Mouse (Mus musculus) kidney, adult 11 months (tissue): ENCODE data around the gene Slc35f1.
"Not testable (repeated sequence)": the region's sequence is repeated elsewhere in the genome, so short reads cannot be mapped to it uniquely, and the experiment has no call there.

Source experiments
- DNase-seq: peaks from one replicate; pipeline ENCODE4 v3.0.0; 2022

The Slc35f1 gene

DNA sequence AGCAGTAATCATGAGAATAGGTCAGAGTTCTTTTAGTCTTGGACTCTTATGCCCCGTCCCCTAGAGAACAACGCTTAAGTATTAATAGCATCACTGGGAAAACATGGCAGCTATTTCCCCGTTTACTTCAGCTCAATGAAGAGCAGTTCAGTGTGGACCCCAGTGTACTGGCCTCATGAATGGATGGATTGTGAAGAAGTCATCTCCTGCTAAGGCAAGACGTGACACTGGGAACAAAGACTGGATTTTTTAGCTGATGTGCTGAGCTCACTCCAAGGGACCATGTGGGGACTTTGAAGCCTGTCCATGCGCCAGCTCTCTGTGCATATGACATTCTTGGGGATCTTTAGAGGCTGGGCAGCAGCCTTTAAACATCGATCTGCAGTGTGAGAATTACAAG is 101.2 kb downstream of the Slc35f1 start:
- DNase-seq, result no peak

DNA sequence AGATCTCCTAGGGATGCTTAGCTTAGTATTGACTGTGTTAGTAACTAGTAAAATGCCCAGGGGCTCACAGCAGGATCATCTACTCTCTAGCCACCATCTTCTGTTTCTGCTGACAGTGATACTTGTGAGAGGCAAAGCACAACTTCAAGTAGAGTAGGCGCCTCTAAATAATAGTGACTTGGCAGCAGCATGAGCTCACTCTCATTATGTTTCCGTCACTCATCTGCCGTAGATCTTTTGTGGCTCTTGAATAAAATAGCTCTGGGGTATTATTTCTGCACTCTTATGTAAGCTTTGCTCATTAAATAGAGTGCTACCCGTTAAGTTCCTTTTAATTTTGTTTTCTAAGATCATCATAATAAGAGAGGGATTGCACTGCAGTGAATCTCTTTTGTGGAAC is 107.1 kb downstream of the Slc35f1 start:
- no peak for DNase-seq

DNA sequence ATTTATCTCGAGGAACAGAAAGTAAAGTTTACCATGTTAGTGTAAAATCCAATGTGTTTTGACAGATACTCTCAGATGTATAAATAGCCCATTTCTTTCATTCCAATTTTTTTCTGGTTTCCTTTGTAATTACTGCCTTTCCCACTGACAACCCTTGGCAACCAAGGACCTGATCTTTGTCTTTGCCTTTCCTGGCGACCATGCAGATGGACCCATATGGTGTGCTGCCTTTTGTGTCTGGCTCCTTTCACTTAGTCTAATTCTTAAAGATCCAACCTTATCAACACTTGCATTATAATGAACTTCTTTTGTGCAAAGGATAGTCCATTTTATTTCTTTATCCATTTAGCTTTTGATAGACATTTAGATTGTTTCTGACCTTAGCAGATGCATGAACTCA is 117.5 kb downstream of the Slc35f1 start:
- DNase-seq, result no peak

DNA sequence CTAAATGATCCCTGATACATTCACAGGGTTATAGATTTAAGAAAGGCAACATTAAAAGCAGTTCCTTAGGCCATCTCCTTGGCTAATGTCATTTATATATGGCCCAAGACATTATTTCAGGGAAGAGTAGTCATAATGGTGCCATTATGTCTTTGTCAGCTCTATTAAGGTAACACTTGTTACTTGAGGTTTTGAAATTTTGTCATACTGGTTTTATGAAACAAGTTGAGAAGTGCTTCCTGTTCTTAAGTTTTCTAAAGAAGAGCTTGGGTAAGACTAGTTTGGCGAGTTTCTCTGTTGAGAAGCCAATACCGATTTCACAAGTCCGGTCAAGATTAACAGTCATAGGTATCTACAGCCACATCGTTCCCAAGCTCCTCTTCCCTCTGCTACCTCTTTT is 122.5 kb downstream of the Slc35f1 start:
- no peak for DNase-seq

DNA sequence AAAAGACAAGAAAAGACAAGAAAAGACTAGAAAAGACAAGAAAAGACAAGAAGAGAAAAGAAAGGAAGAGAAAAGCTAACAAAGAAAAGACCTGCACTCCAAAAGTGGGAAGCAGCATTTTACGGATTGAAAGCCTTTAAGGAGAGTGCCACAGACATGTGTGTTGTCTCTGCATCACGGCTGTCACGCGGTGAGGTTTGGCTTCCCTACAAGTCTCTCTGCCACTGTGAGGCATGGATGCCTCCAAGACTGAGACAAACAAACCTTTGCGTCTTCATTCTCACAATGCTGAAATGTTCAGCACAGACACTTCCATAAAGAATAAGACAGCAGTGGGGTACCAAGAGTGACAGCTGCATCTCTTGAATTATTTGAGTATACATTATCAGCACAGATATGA is 124.0 kb downstream of the Slc35f1 start:
- no peak for DNase-seq

DNA sequence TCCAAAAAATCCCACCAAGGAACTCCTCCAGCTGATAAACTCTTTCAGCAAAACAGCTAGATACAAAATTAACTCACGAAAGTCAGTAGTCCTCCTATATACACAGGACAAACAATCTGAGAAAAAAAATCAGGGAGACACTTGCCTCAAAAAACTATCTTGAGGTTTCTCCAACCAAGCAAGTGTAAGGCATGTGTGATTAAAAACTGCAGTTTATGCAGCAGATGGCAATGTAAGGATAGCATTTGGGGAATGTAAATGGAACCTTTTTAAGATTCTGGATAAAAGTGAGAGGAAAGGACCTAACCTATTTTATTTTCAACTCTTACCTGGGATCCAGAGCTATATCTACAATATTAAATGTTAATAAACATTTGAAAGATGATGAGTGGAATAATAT is 129.3 kb downstream of the Slc35f1 start:
- DNase-seq, result no peak

DNA sequence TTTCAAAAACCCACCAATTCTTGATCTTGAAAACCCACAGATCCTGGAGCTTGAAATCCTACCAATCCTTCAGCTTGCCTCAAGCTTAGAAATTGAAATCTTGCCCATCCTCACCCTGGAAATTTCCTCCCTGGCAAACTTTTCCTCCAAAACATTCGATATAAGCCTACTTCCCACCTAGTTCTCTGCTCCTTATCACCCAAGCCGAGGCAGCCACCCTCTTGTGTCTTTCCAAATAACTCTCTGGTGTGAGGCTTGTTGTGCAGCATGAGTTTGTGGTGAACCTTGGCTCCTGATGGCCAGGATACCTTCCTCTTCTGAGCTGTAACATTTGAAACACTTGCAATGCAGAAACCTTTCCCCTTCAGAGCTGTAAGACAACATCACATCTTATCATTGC is 132.6 kb downstream of the Slc35f1 start:
- DNase-seq, result no peak

DNA sequence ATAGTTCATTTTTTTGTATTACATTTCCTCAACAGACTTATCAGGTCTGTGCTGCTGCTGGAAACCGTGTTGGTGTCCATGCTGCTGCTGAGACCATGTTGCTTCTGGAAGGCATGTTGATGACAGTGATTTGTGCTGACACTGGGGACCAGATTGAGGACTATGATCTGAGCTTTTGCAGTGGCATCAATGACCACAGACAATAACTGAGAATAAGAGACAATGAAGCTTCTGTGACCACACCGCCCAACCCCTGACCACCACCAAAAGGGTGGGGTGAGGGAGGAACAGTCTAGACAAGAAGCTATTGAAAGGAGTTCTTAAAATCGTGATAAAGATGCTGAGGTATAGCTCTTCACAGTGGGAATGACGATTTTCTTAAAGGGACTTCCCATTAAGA is 135.4 kb downstream of the Slc35f1 start:
- no peak for DNase-seq

DNA sequence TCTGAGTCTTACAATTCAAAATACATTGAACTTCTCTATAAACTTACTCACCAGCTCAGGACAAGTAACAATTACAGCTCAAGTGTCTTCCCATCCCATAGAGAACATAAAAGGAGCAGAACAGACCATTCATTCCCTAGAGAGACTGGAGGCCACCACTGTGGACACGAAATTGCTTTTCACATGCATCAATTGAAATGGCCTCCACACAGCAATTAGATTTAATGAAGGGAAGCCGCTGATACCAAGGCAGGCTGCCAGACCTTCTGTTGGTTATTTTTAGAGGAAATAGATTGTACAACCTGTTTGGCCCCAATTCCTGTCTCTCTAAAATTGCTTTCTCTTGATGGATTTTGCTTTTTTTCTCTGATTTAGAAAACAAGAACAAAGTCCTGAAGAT is 150.5 kb downstream of the Slc35f1 start:
- no peak for DNase-seq

DNA sequence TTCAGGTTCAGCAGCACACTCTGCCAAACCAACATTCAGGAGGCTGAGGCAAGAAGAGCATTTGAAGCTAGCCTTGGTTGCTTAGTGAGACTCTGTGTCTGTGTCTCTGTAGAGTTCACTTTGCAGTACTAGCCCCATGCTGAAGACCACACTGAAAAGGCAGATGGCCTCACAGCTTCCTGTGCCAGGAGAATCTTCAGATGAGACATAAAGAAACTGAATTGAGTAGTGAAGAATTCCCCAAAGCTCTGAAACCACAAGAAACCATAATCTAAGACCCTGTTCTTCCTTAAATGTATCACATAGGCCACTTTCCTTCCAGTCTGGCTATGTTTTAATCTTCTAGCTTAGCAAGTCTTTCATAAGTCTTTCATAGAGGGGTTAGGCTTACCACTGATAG is 161.7 kb downstream of the Slc35f1 start:
- no peak for DNase-seq

DNA sequence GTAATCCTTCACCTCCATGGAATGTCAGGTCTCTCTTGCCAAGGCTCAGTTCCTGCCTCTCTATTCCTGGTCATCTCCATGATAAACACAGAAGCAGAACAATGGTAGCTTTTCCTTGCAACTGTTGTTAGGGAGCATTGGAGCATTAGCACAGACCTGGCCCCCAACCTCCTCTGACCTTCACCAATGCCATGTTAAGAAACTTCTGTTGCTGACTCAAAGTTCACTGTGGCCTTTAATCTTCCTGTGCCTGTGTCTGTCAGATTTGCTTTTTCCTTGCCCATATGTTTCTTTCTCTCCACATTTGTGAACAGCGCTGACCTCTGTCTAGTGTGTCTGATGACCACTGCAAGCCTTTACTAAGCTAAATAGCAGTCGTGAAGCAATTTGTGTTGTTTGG is 170.5 kb downstream of the Slc35f1 start:
- no peak for DNase-seq

DNA sequence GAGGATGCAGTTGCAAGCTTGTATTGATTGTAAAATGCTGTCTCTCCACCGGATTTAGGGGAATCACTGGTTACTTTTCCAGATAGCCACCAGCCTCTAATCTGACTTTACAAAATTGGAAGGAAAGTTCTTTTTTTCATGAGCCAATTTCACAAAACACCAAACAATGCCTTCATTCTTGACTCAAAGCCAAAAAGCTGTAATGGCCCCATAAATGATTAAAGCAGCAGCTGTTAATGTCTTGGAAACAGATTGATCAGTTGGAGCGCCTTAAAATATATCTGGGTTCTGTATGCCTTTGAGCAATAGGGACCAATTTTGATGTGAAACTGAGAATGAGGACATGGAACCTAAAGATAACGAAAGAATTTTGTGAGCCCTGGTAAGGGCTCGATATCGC is 174.6 kb downstream of the Slc35f1 start:
- no peak for DNase-seq

DNA sequence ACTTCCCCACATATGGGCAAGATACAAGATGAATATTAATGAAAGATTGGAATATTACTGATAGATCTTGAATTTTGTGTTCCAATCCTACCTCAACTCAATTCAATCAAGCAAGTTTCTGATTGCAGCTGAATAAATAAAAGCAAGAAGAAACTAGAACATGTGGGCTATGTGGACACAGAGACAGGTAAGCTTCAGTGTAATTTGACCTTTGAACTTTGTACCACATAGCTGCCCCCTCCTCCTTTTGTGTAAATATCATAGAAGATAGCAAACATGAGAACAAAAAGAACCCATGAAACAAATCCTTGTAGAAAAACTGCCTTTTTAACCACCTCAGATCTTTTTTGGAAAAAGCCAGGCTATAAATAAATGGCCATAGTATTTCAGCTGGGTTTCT is 180.8 kb downstream of the Slc35f1 start:
- no peak for DNase-seq

DNA sequence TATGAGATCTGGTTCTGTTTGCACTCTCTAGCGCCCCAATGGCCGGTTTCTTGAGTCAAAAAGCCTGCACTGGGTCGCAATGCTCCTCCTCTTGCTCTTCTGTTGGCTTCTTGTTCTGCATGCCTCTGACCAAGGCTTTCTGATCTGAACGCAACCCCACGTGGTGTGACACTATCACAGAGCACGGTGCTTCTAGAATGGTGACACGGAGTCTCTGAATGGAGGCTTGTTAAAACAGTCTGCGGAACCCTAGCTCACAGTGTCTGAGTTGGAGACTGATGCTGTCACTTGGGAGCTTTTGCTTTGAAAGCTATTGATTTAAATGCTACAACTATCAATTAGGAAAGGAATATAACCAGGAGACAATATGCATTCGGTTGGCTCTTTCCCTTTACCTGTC is 183.8 kb downstream of the Slc35f1 start:
- no peak for DNase-seq

DNA sequence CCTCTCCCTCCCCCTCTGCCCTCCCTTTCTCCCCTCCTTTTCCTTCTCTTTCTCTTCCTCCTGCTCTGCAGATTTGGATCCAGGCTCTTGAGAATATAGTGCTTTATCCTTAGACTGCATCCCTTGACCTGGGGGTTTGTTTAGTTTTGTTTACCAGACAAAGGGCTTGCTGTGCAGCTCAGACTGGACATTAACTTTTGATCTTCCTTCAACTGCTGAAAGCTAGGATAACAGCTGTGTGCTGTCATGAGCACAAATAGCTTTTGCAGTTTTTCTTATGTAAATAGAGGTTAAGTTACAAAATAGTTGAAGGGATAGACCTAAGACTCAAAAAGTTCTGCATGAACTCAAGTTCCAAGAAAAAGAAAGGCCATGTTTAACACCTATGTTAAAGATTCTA is 184.4 kb downstream of the Slc35f1 start:
- no peak for DNase-seq

DNA sequence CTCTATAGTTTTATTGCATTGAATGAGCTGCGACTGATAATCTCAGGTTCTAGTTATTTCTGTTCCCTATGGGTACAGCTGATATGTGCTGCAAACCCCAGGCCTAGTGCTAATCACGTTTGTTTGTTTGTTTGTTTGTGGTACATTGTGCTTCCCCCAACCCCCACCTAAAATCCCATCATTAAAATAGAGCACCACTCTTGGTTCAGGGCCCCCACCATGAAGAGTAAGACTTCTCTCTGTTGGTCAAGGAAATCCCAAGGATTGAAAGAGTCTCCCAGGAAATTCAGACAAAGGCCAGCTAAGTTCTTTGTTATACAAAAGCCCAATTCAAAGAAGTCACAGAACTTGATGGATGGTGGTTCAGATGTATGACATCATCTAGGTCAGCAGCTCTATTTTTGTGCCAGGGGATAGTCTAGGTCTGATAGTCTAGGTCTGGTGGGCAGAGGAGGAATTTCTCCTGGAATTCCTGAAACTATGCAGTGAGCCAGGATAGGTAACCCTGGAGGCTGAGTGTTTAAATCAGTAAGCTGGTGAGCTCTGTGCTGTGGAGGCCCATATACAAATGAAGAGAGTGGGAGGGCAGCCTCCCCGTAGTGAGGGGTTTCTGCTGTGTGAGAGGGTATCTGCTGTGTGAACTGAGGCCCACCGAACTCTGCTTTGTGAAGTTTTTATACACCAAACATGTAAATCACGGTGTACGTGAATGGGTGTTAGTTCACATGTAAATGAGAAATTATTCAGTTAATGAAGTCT is 187.1 kb downstream of the Slc35f1 start:
- DNase-seq, result no peak

DNA sequence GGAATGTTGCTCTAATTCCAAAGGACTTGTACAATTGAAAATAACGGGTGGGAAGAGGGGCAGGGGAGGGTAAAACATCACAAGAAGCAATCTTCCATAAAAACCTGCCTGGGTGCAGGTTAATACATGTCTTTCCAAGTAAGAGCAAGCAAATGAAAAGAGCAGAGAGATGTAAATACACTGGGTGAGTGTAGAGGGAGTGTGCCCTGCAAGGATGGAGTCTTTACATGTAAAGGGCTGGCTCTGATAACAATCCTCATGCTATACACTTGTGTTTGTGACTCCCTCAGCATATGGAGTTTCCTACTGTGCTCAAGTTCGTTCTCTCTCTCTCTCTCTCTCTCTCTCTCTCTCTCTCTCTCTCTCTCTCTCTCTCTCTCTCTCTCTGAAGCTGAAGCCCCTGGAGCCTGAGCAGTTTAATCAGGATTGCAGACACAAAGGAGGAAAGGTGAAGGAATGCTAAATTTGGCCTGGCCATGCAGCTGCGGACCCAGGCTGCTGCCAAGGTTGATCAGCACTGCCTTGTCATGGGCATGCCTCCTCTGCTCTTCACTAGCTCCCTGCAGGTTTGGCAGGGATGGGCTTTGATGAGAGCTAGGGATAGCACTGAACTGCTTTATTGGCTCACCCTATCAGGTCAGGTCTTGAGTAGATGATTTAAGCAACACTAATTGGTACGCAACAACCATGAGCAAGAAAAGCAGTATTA is 187.9 kb downstream of the Slc35f1 start:
- no peak for DNase-seq

DNA sequence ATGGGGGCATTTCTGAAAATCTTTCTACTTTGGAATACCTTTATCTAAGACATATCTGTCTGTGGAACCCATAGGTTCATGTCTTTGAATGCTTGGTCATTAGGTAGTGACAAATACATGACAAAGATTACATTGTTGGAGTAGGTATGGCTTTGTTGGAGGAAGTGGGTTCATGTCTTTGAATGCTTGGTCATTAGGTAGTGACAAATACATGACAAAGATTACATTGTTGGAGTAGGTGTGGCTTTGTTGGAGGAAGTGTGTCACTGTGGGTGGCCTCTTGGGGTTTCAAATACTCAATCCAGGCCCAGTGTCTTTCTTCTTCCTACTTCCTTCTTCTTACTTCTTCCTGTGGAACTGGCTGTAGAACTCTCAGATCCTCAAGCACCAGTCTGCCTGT is 206.4 kb downstream of the Slc35f1 start:
- not testable (repeated sequence) for DNase-seq

DNA sequence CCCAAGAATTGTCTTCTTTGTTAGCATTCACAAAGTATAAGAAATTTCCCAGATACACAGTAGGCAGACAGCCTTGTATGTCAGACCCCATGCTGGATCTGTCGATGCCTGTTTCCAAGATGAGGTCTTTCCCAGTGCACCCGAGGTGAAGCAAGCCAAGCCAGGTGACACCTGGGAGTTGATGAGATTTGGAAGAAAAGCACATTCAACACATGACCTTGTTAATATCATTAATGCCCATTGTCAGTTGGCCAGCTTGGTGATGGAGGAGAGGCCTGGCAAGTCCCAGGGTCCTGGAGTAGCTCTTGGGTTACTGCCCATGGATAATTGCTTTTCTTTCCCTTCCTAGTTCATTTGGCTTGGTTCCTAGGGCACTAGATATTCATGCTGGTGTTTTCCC is 214.6 kb downstream of the Slc35f1 start:
- DNase-seq, result no peak

DNA sequence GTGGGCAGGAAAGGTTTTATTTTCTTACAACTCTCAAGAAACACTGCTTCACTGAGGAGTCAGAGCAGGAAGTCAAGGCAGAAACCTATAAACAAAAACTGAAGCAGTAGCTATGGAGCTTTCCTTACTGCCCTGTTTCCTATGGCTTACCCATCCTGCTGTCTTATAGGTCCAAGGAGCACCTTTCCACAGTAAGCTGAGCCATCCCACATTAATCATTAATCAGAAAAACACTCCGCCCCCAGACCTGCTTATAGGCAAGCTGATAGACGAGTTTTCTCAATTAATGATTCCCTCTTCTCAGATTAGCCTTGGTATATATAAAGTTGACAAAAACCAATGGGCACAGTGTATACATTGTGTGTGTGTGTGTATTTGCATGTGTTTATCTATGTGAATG is 221.4 kb downstream of the Slc35f1 start:
- DNase-seq, result no peak

DNA sequence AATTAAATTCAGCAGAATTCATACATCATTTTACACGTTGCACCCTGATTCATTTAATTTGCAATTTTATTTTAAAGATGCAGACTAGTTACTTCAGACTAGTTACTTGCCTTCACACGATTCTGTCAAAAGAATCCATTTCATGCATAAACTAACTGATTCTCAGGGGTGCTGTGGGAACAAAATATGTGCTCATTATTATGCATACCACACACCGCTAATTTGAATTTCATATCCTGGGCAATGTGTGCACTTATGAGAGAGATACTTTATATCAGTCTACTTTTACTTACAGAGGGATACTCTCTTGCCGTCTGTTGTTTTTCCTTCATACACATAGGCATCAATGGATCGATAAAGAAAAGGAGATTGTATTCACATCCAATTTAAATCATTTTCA is 228.4 kb downstream of the Slc35f1 start:
- DNase-seq, result no peak

DNA sequence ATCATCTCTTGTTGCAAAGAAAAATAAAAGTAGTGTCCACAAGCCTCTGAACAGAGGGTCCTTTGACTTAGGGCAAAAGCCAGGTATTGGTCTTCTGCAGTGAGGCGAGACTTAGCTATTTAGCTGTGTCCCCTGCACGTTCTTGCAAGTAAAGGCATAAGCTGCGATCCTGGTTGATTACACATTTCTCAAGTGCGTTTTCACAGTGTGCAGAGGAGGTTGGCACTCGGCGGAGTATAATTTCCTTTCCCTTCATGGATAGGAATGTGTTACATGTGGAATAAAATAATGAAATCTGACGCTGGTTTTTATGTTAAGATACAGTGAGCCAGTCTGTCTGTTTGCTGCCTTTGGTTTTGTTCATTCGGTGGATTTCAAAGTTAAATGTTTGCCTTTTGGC is 232.8 kb downstream of the Slc35f1 start:
- no peak for DNase-seq

DNA sequence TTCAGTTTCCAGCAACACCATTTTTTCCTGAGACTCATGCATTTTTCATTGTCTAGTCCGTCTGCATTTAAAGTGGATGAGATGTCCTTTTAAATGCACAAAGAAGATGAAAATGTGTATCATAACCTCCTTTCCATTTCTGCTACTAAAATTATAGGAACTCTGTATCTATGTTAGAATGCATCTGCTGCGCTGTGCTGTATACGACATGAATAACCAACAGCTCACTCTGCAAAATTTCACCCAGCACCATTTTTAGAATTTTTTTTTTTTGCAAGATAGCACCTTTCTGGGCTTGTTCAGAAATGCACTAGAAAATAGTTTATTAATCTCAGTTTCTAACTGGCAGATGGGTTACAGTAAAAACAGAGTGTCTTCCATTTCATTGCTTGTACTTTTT is 236.0 kb downstream of the Slc35f1 start:
- DNase-seq, result no peak

DNA sequence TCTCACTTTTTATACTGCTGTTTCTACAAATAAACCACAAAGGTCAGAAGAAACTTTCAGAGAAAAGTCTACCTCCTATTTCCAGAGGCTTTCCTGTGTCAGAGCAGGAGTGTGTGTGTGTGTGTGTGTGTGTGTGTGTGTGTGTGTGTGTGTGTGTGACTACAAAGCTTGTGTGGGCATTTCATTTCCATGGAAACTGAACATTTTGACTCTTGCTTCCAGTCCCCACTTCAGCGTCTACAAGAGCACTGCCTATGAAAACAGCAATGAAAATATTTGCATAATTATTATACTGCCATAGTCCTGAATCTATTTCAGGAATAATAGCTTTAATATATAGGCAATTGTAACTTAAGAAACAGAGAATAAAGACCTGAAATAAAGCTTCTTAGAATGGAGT is 241.8 kb downstream of the Slc35f1 start:
- no peak for DNase-seq

DNA sequence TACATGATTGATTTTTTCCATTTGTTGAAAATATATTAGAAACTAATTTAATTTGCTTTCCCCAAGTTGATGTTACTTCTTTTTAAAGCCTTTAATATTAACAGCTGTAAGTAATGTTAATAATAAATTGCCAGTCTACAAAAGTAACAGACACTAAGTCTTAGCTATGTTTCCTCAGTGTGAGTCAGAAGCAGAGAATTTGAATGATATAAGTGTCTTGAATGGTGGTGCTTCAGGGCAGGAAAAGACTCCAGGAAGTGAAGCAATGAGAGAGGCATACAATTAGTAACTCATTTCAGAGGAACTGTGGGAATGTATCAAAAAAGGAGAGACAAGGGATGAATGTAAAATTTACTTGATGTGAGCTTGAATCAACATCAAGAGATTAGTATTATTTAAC is 244.3 kb downstream of the Slc35f1 start:
- no peak for DNase-seq
